Mouse (Mus musculus) embryo, embryonic 11 days (tissue): ENCODE results near the gene Gm44503.

Experiments
- DNase-seq: peaks from one replicate; pipeline ENCODE4 v3.0.0-alpha.2; 2015

The Gm44503 gene

GRCm38 (mm10) chr9:72974734-72975133, 16.1 kb downstream of the Gm44503 start:
- no peak for DNase-seq

GRCm38 (mm10) chr9:72975242-72975641, 16.6 kb downstream of the Gm44503 start:
- no peak for DNase-seq

- no peak for DNase-seq
Observed at GRCm38 (mm10) chr9:72983066-72983465, 24.4 kb downstream of the Gm44503 start.

GRCm38 (mm10) chr9:72985250-72986220, 26.9 kb downstream of the Gm44503 start, which contains the start of the genes Ccpg1os and Ccpg1:
TSS of gene Ccpg1os (minus strand) at chr9:72985382.
TSS of gene Ccpg1 (plus strand) at chr9:72985429.
- peak; percentile 98 for DNase-seq

GRCm38 (mm10) chr9:72987703-72988102, 29.1 kb downstream of the Gm44503 start:
- no peak for DNase-seq

- no peak for DNase-seq
Observed at GRCm38 (mm10) chr9:72988706-72989105, 30.1 kb downstream of the Gm44503 start.

GRCm38 (mm10) chr9:72991420-72991819, 32.8 kb downstream of the Gm44503 start:
- DNase-seq: no peak

GRCm38 (mm10) chr9:72992576-72992975, 33.9 kb downstream of the Gm44503 start:
- DNase-seq: no peak

- DNase-seq: no peak
Observed at GRCm38 (mm10) chr9:72996167-72996566, 37.5 kb downstream of the Gm44503 start.

GRCm38 (mm10) chr9:72996806-72997205, 38.2 kb downstream of the Gm44503 start:
- DNase-seq: no peak

GRCm38 (mm10) chr9:73000487-73000886, 41.8 kb downstream of the Gm44503 start:
- DNase-seq: no peak

GRCm38 (mm10) chr9:73001314-73002011, 42.8 kb downstream of the Gm44503 start:
- DNase-seq: no peak

- no peak for DNase-seq
Observed at GRCm38 (mm10) chr9:73002177-73002576, 43.5 kb downstream of the Gm44503 start.

GRCm38 (mm10) chr9:73004076-73004475, 45.4 kb downstream of the Gm44503 start:
- DNase-seq: no peak

- DNase-seq: no peak
Observed at GRCm38 (mm10) chr9:73005106-73005505, 46.5 kb downstream of the Gm44503 start.

- DNase-seq: no peak
Observed at GRCm38 (mm10) chr9:73006175-73006574, 47.5 kb downstream of the Gm44503 start.

GRCm38 (mm10) chr9:73008384-73008783, 49.7 kb downstream of the Gm44503 start:
- DNase-seq: no peak

GRCm38 (mm10) chr9:73012629-73013028, 54.0 kb downstream of the Gm44503 start:
- DNase-seq: no peak

GRCm38 (mm10) chr9:73014724-73015123, 56.1 kb downstream of the Gm44503 start:
- DNase-seq: no peak

- no peak for DNase-seq
Observed at GRCm38 (mm10) chr9:73019841-73020240, 61.2 kb downstream of the Gm44503 start.

GRCm38 (mm10) chr9:73020566-73021097, 62.0 kb downstream of the Gm44503 start:
- no peak for DNase-seq

GRCm38 (mm10) chr9:73025818-73026636, 67.4 kb downstream of the Gm44503 start:
- peak; percentile 50 for DNase-seq

GRCm38 (mm10) chr9:73030443-73030842, 71.8 kb downstream of the Gm44503 start:
- no peak for DNase-seq
